Comparison of ENCODE assay signal across 8 mouse cellular contexts in the genomic region with DNA sequence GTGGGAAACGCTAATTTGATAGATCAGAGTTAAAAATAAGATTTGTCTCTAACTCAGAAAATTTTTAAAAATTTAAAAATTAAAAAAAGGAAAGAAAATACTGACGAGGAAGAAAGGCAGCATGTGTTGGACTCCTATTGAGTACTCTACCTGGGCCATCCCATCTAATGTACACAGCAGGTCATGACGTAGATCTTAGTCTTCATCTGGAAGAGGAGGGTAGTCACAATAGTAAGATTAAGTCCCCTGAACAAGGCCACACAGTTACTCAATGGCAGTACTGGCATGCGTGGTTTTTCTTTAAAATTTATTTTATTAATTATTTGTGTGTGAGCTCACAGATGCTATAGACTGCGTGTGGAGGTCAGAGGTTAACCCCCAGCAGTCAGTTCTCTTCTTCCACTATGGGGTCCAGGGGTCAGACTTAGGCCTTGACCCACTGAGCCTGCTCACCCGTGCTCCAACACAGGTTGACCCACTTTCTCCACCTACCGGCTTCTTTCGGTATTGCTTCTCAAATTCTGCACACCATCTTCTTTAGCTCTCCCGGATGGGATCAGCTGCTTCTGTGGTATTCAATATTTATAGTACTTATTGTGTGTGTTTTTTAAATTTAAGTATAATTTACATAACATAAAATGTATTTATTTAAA. TPM values are rescaled to one million over a fixed set of nuclear protein-coding genes. Genes with fewer than 3 reads are reported as not detected.
DNase-seq lines count a peak whose midpoint lies in the region; ATAC-seq lines count a peak whose summit lies in the region.

No protein-coding gene starts in this region.

- H3K4me3 ChIP-seq in heart, embryonic 11.5 days (ENCODE audit: low read depth, low read length) = no peak overlapping the region
- H3K4me3 ChIP-seq in heart, embryonic 12.5 days = no peak overlapping the region

- H3K9me3 ChIP-seq in heart, embryonic 11.5 days (replicated peaks; ENCODE audit: control insufficient read depth, low read length) = no peaks in the 10 kb centered on the region
- no peaks in the 10 kb centered on the region for H3K9me3 ChIP-seq in heart, embryonic 12.5 days (replicated peaks)

- no peak overlapping the region for H3K9ac ChIP-seq in heart, embryonic 11.5 days (ENCODE audit: low read depth, low read length)
- no peak overlapping the region for H3K9ac ChIP-seq in heart, embryonic 12.5 days

- WGBS in heart, embryonic 11.5 days (ENCODE audit: insufficient replicate concordance) = 40% methylated on average over 9 of the region's 9 CpGs
- WGBS in heart, embryonic 12.5 days = 43% methylated on average over 9 of the region's 9 CpGs

- H3K4me2 ChIP-seq in heart, embryonic 11.5 days = no peak overlapping the region
- no peak overlapping the region for H3K4me2 ChIP-seq in heart, embryonic 12.5 days

- H3K27ac ChIP-seq in heart, embryonic 11.5 days (ENCODE audit: low read depth, low read length) = no peak overlapping the region
- no peak overlapping the region for H3K27ac ChIP-seq in heart, embryonic 12.5 days (ENCODE audit: poor library complexity, severe bottlenecking)

- H3K27me3 ChIP-seq in heart, embryonic 11.5 days (ENCODE audit: control insufficient read depth, insufficient read depth, low read length) = no peaks in the 10 kb centered on the region
- H3K27me3 ChIP-seq in heart, embryonic 12.5 days (replicated peaks) = no peaks in the 10 kb centered on the region

- peak; percentile 92 for DNase-seq in heart, adult 11 months
- peak; percentile 59 to 71 for DNase-seq in adrenal gland, adult 18-20 months (ENCODE audit: low spot score in 2 of 2)
- DNase-seq in embryo, embryonic 10.5 days (ENCODE audit: low spot score) = peak; percentile 88
- DNase-seq in kidney, postnatal 4 days = peak; percentile 68 to 75
- DNase-seq in lung, postnatal 25 days (ENCODE audit: low spot score) = peak; percentile 79
- peak; percentile 55 for DNase-seq in retina, postnatal 7 days (ENCODE audit: low read depth, low spot score)

- no peak for ATAC-seq in heart, embryonic 11.5 days (replicated peaks; ENCODE audit: insufficient number of reproducible peaks, low FRiP score, low TSS enrichment)
- ATAC-seq in heart, embryonic 12.5 days (ENCODE audit: insufficient number of reproducible peaks, low FRiP score) = peak; percentile 33; the same call in 1 of the 2 replicates

- H3K36me3 ChIP-seq in heart, embryonic 11.5 days (ENCODE audit: control insufficient read depth, insufficient read depth, low read length) = no peaks in the 10 kb centered on the region
- no peaks in the 10 kb centered on the region for H3K36me3 ChIP-seq in heart, embryonic 12.5 days

- H3K4me1 ChIP-seq in heart, embryonic 11.5 days (ENCODE audit: control insufficient read depth, insufficient read depth, low read length) = no peaks in the 10 kb centered on the region
- H3K4me1 ChIP-seq in heart, embryonic 12.5 days (replicated peaks) = no peaks in the 10 kb centered on the region

RNA-seq across cellular contexts. Expression of a gene that starts 6.0 kb away (rescaled TPM):
- 5.5 and 6.7 TPM in 2 replicates for polyA plus RNA-seq in heart, embryonic 11.5 days (2014; fragmentation: Nextera tagmentation; extraction: Ambion mirVana)
- total RNA-seq in adrenal gland, adult 18-20 months (2021) = 10 to 100 TPM; 30.6 to 31.9 TPM
- polyA plus RNA-seq in heart, embryonic 12.5 days (2016; fragmentation: Nextera tagmentation; extraction: Ambion mirVana) = 5.5 and 7.1 TPM in 2 replicates

RNA-seq across cellular contexts. Expression of a gene that starts 20.3 kb away (rescaled TPM):
- 20.6 and 26.8 TPM in 2 replicates for polyA plus RNA-seq in heart, embryonic 11.5 days (2014; fragmentation: Nextera tagmentation; extraction: Ambion mirVana)
- 10 to 100 TPM; 42.8 TPM for total RNA-seq in adrenal gland, adult 18-20 months (2021)
- 26.9 and 28.9 TPM in 2 replicates for polyA plus RNA-seq in heart, embryonic 12.5 days (2016; fragmentation: Nextera tagmentation; extraction: Ambion mirVana)
